Mouse (Mus musculus) lung, adult 2 months (tissue): ENCODE measurements around the gene Gm6121. TPM values are rescaled to one million over a fixed set of nuclear protein-coding genes. Genes with fewer than 3 reads are reported as not detected.
"Not testable (repeated sequence)": the region's sequence is repeated elsewhere in the genome, so short reads cannot be mapped to it uniquely, and the experiment has no call there.

Source experiments
- DNase-seq: peaks from one replicate; pipeline ENCODE4 v3.0.0; 2022
- H3K4me1 ChIP-seq: fragments of 200-500 bp; 2 replicates; pipeline ENCODE4 v1.6.1; 2011; ENCODE audit warnings: low read length; ENCODE audit not compliant: control insufficient read depth, insufficient read depth
- H3K4me3 ChIP-seq: fragments of 200-500 bp; replicated peaks from 2 replicates; pipeline ENCODE3; 2011; ENCODE audit warnings: low read depth, mild to moderate bottlenecking, control low read depth, low read length; ENCODE audit errors: extremely low read depth
- WGBS: fragments of 180-500 bp; shearing (Covaris S2); methylation state at CpG from one replicate; pipeline ENCODE4 v1.1.7; 2018; 5-methylcytosine and 5-hydroxymethylcytosine counted together
- polyA plus RNA-seq: library from polyadenylated mRNA; depleted of rRNA; stranded (reverse); fragments of >200 nt; gene quantifications from 2 replicates; pipeline ENCODE4 v1.2.3, GENCODE M21; 2012; rRNA removed

The Gm6121 gene
- not detected in 2 replicates for polyA plus RNA-seq

DNA sequence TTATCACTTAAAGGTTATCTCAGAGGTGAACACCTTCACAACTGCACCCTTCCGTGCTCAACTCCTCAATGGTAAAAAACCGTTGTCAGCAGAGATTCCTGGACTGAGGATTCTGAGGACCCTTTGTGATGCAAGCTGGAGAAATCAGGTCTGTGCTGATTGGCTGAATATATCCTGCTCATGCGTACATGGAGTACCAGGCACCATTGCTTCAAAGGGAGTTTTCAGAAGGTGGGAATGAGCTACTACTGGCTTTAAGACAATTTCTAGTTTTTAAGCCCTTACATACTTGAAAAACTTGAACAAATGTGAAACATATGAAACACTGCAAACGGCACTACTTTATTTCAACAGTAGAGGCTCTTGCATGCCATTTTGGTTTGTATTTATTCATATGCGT, at the start of gene Gm6121:
Gene Gm6121 (minus strand): TSS at position 101 of the 400 bp plus-strand sequence.
- not testable (repeated sequence) for H3K4me3 ChIP-seq
- no CpG with 5 or more reads among the region's 5 CpGs for WGBS

More for the DNA sequence above, at the start of gene Gm6121:
- DNase-seq, H3K4me1 ChIP-seq: not testable (repeated sequence)

Other genes with a start within 250 kb of the Gm6121 start
- not detected in 2 replicates for gene Gm14525, start 233.1 kb downstream of the Gm6121 start, polyA plus RNA-seq